Mouse (Mus musculus) neural tube, embryonic 13.5 days (tissue): Measurements from ENCODE around the gene Tent4a. TPM values are rescaled to one million over a fixed set of nuclear protein-coding genes. Genes with fewer than 3 reads are reported as not detected.
"Not testable (repeated sequence)": the region's sequence is repeated elsewhere in the genome, so short reads cannot be mapped to it uniquely, and the experiment has no call there.

Experiments
- ATAC-seq: fragments of 200-750 bp; cut with Nextera tagmentation; 2 replicates; pipeline ENCODE4 v1.8.0; 2017; ENCODE audit warnings: low read depth, mild to moderate bottlenecking, moderate TSS enrichment, moderate library complexity
- H3K27ac ChIP-seq: fragments of 300-500 bp; sonication (generic); replicated peaks from 2 replicates; pipeline ENCODE4 v1.5.1; 2015; ENCODE audit warnings: moderate library complexity, mild to moderate bottlenecking, inconsistent platforms
- H3K27me3 ChIP-seq: fragments of 300-500 bp; sonication (generic); 2 replicates; pipeline ENCODE4 v1.6.1; 2015; ENCODE audit warnings: mild to moderate bottlenecking, inconsistent platforms
- H3K36me3 ChIP-seq: fragments of 300-500 bp; sonication (generic); 2 replicates; pipeline ENCODE4 v1.6.1; 2015; ENCODE audit warnings: mild to moderate bottlenecking, inconsistent platforms
- H3K4me1 ChIP-seq: fragments of 300-500 bp; sonication (generic); replicated peaks from 2 replicates; pipeline ENCODE4 v1.6.1; 2015; ENCODE audit warnings: inconsistent platforms
- H3K4me2 ChIP-seq: fragments of 300-500 bp; sonication (generic); 2 replicates; pipeline ENCODE4 v1.6.1; 2015; ENCODE audit warnings: inconsistent platforms, mild to moderate bottlenecking, moderate library complexity
- H3K4me3 ChIP-seq: fragments of 300-500 bp; sonication (generic); 2 replicates; pipeline ENCODE4 v1.5.1; 2015; ENCODE audit warnings: mild to moderate bottlenecking, inconsistent platforms
- H3K9ac ChIP-seq: fragments of 300-500 bp; sonication (generic); 2 replicates; pipeline ENCODE4 v1.6.1; 2015; ENCODE audit warnings: moderate library complexity, mild to moderate bottlenecking, inconsistent platforms
- H3K9me3 ChIP-seq: fragments of 300-500 bp; sonication (generic); 2 replicates; pipeline ENCODE4 v1.6.1; 2016; ENCODE audit warnings: inconsistent platforms
- WGBS: fragments of 180-500 bp; shearing (Covaris S2); methylation state at CpG from one replicate; pipeline ENCODE4 v1.1.7; 2015; 5-methylcytosine and 5-hydroxymethylcytosine counted together
- polyA plus RNA-seq: library from polyadenylated mRNA; unstranded; fragments of >200 nt; fragmentation: Nextera tagmentation; extraction: Ambion mirVana; gene quantifications from 2 replicates; pipeline ENCODE4 v1.2.1, GENCODE M21; 2015

The Tent4a gene
- polyA plus RNA-seq = 6.1 and 6.3 TPM in 2 replicates

- Histone ChIP-seq H3K36me3 (no peaks in the 10 kb centered on the region), H3K4me1 (peaks cover 65% of the 10 kb centered on the region)
Measured at GRCm38 (mm10) chr13:69534334-69534653, at the start of gene Tent4a. Tent4a (minus strand) TSS chr13:69534617.

GRCm38 (mm10) chr13:69583591-69583990, 49.2 kb upstream of the Tent4a start:
- H3K9ac ChIP-seq = no peak overlapping the region
- no peaks in the 10 kb centered on the region for H3K4me1 ChIP-seq
- no peak for ATAC-seq
- no peak overlapping the region for H3K4me2 ChIP-seq
- H3K36me3 ChIP-seq = no peaks in the 10 kb centered on the region
- H3K27me3 ChIP-seq = no peaks in the 10 kb centered on the region
- H3K9me3 ChIP-seq = no peaks in the 10 kb centered on the region
- WGBS = 93% methylated on average over 6 of the region's 6 CpGs
- no peak overlapping the region for H3K4me3 ChIP-seq
- H3K27ac ChIP-seq = no peak overlapping the region

More at GRCm38 (mm10) chr13:69534334-69534653, at the start of gene Tent4a:
- Histone ChIP-seq H3K9ac (peak within 1 kb of the TSS; percentile 94), H3K27me3 (no peaks in the 10 kb centered on the region), H3K4me3 (peak within 1 kb of the TSS; percentile 94), H3K9me3 (no peaks in the 10 kb centered on the region), H3K4me2 (peak within 1 kb of the TSS; percentile 98), H3K27ac (peak within 1 kb of the TSS; percentile 96)
- 0% methylated on average over 42 of the region's 57 CpGs for WGBS
- peak; percentile 72 for ATAC-seq

GRCm38 (mm10) chr13:69582411-69582810, 48.0 kb upstream of the Tent4a start:
- H3K4me3 ChIP-seq = no peak overlapping the region
- WGBS = 93% methylated on average over 6 of the region's 6 CpGs
- no peak overlapping the region for H3K9ac ChIP-seq
- no peak for ATAC-seq
- H3K27ac ChIP-seq = no peak overlapping the region
- no peaks in the 10 kb centered on the region for H3K36me3 ChIP-seq
- no peaks in the 10 kb centered on the region for H3K4me1 ChIP-seq
- no peaks in the 10 kb centered on the region for H3K27me3 ChIP-seq
- no peak overlapping the region for H3K4me2 ChIP-seq
- H3K9me3 ChIP-seq = no peaks in the 10 kb centered on the region

- 93% methylated on average over 16 of the region's 16 CpGs for WGBS
Measured at GRCm38 (mm10) chr13:69577181-69577834, 42.9 kb upstream of the Tent4a start.

GRCm38 (mm10) chr13:69576676-69577075, 42.3 kb upstream of the Tent4a start:
- 64% methylated on average over 11 of the region's 11 CpGs for WGBS
- no peak for ATAC-seq
- no peaks in the 10 kb centered on the region for H3K36me3 ChIP-seq

More at GRCm38 (mm10) chr13:69577181-69577834, 42.9 kb upstream of the Tent4a start:
- Histone ChIP-seq H3K9ac (no peak overlapping the region), H3K4me3 (no peak overlapping the region), H3K4me1 (no peaks in the 10 kb centered on the region), H3K9me3 (no peaks in the 10 kb centered on the region), H3K36me3 (no peaks in the 10 kb centered on the region), H3K27ac (no peak overlapping the region), H3K4me2 (no peak overlapping the region), H3K27me3 (no peaks in the 10 kb centered on the region)
- no peak for ATAC-seq

GRCm38 (mm10) chr13:69572594-69572993, 38.2 kb upstream of the Tent4a start:
- Histone ChIP-seq H3K4me3 (no peak overlapping the region), H3K4me2 (no peak overlapping the region)
- 94% methylated on average over 3 of the region's 3 CpGs for WGBS

More at GRCm38 (mm10) chr13:69576676-69577075, 42.3 kb upstream of the Tent4a start:
- H3K27ac ChIP-seq = no peak overlapping the region
- H3K4me1 ChIP-seq = no peaks in the 10 kb centered on the region
- no peak overlapping the region for H3K4me2 ChIP-seq
- H3K9me3 ChIP-seq = no peaks in the 10 kb centered on the region
- no peak overlapping the region for H3K4me3 ChIP-seq
- no peak overlapping the region for H3K9ac ChIP-seq
- H3K27me3 ChIP-seq = no peaks in the 10 kb centered on the region

GRCm38 (mm10) chr13:69569201-69569600, 34.8 kb upstream of the Tent4a start:
- no peak for ATAC-seq
- WGBS = 85% methylated on average over 9 of the region's 9 CpGs
- Histone ChIP-seq H3K36me3 (no peaks in the 10 kb centered on the region), H3K9me3 (no peaks in the 10 kb centered on the region), H3K4me1 (no peaks in the 10 kb centered on the region), H3K27me3 (no peaks in the 10 kb centered on the region), H3K9ac (no peak overlapping the region), H3K4me3 (no peak overlapping the region), H3K4me2 (no peak overlapping the region), H3K27ac (no peak overlapping the region)

More at GRCm38 (mm10) chr13:69572594-69572993, 38.2 kb upstream of the Tent4a start:
- no peak overlapping the region for H3K9ac ChIP-seq
- no peaks in the 10 kb centered on the region for H3K4me1 ChIP-seq
- H3K27ac ChIP-seq = no peak overlapping the region
- no peaks in the 10 kb centered on the region for H3K36me3 ChIP-seq
- H3K9me3 ChIP-seq = no peaks in the 10 kb centered on the region
- H3K27me3 ChIP-seq = no peaks in the 10 kb centered on the region
- ATAC-seq = no peak

GRCm38 (mm10) chr13:69565401-69565800, 31.0 kb upstream of the Tent4a start:
- H3K36me3 ChIP-seq, H3K4me2 ChIP-seq, H3K27ac ChIP-seq, H3K27me3 ChIP-seq, ATAC-seq, H3K9ac ChIP-seq, H3K4me3 ChIP-seq, H3K4me1 ChIP-seq, H3K9me3 ChIP-seq: not testable (repeated sequence)
- 91% methylated on average over 4 of the region's 4 CpGs for WGBS

GRCm38 (mm10) chr13:69564573-69564972, 30.2 kb upstream of the Tent4a start:
- Histone ChIP-seq H3K4me2 (no peak overlapping the region), H3K9ac (no peak overlapping the region), H3K27me3 (no peaks in the 10 kb centered on the region), H3K9me3 (no peaks in the 10 kb centered on the region), H3K4me3 (no peak overlapping the region), H3K36me3 (no peaks in the 10 kb centered on the region), H3K27ac (no peak overlapping the region), H3K4me1 (peaks cover 6% of the 10 kb centered on the region)
- no peak for ATAC-seq

- Histone ChIP-seq H3K4me1 (peaks cover 13% of the 10 kb centered on the region), H3K36me3 (no peaks in the 10 kb centered on the region), H3K27me3 (no peaks in the 10 kb centered on the region), H3K9ac (no peak overlapping the region), H3K4me2 (no peak overlapping the region), H3K4me3 (no peak overlapping the region), H3K27ac (no peak overlapping the region), H3K9me3 (no peaks in the 10 kb centered on the region)
- no peak for ATAC-seq
- 82% methylated on average over 3 of the region's 3 CpGs for WGBS
Measured at GRCm38 (mm10) chr13:69563905-69564304, 29.5 kb upstream of the Tent4a start.

GRCm38 (mm10) chr13:69562654-69563574, 28.5 kb upstream of the Tent4a start:
- H3K4me1 ChIP-seq = peaks cover 20% of the 10 kb centered on the region
- WGBS = 82% methylated on average over 12 of the region's 12 CpGs
- no peak overlapping the region for H3K27ac ChIP-seq
- no peaks in the 10 kb centered on the region for H3K9me3 ChIP-seq
- H3K27me3 ChIP-seq = no peaks in the 10 kb centered on the region
- no peak for ATAC-seq
- H3K4me3 ChIP-seq = no peak overlapping the region
- no peaks in the 10 kb centered on the region for H3K36me3 ChIP-seq
- H3K9ac ChIP-seq = no peak overlapping the region
- H3K4me2 ChIP-seq = no peak overlapping the region

GRCm38 (mm10) chr13:69562004-69562403, 27.6 kb upstream of the Tent4a start:
- H3K27me3 ChIP-seq = no peaks in the 10 kb centered on the region
- 84% methylated on average over 9 of the region's 9 CpGs for WGBS

More at GRCm38 (mm10) chr13:69562004-69562403, 27.6 kb upstream of the Tent4a start:
- peaks cover 23% of the 10 kb centered on the region for H3K4me1 ChIP-seq
- H3K27ac ChIP-seq = no peak overlapping the region
- no peak overlapping the region for H3K4me2 ChIP-seq
- no peaks in the 10 kb centered on the region for H3K36me3 ChIP-seq
- no peak for ATAC-seq
- H3K9me3 ChIP-seq = no peaks in the 10 kb centered on the region
- H3K4me3 ChIP-seq = no peak overlapping the region
- no peak overlapping the region for H3K9ac ChIP-seq
